Mouse (Mus musculus) myocyte (in vitro differentiated cells): ENCODE measurements around the gene Tal1. TPM values are rescaled to one million over a fixed set of nuclear protein-coding genes. Genes with fewer than 3 reads are reported as not detected.

Experiments used
- H3K27me3 ChIP-seq: one replicate; pipeline ENCODE4 v1.6.1; 2011; ENCODE audit not compliant: control insufficient read depth, insufficient read depth, insufficient read length
- H3K36me3 ChIP-seq: one replicate; pipeline ENCODE4 v1.6.1; 2011; ENCODE audit not compliant: control insufficient read depth, insufficient read depth
- H3K4me2 ChIP-seq: one replicate; pipeline ENCODE4 v1.6.1; 2011; ENCODE audit warnings: low read depth, control low read depth
- H3K4me3 ChIP-seq: one replicate; pipeline ENCODE4 v1.5.1; 2011; ENCODE audit warnings: mild to moderate bottlenecking, control low read depth, moderate library complexity
- H3K79me2 ChIP-seq: one replicate; pipeline ENCODE4 v1.6.1; 2011; ENCODE audit not compliant: control insufficient read depth, insufficient read depth
- H3ac ChIP-seq: one replicate; pipeline ENCODE4 v1.6.1; 2011; ENCODE audit not compliant: control insufficient read depth, insufficient read length
- CEBPB ChIP-seq: IDR thresholded peaks from 2 replicates; pipeline ENCODE4 v1.6.1; 2011; ENCODE audit warnings: mild to moderate bottlenecking, moderate library complexity; ENCODE audit not compliant: poor library complexity, insufficient read depth, severe bottlenecking
- E2F4 ChIP-seq: IDR thresholded peaks from one replicate; pipeline ENCODE4 v1.6.1; 2011; ENCODE audit warnings: mild to moderate bottlenecking, control low read depth, moderate library complexity; ENCODE audit not compliant: insufficient read depth
- MAX ChIP-seq: IDR thresholded peaks from one replicate; pipeline ENCODE4 v1.6.1; 2011; ENCODE audit warnings: low read depth, mild to moderate bottlenecking, control low read depth
- MYOD1 ChIP-seq, 3 experiments: IDR thresholded peaks; one replicate each; pipeline ENCODE4 v1.6.1; 2011; ENCODE audit warnings: control low read depth in 2 of 3, low read depth in 2 of 3, mild to moderate bottlenecking in 2 of 3, moderate library complexity in 1 of 3; ENCODE audit not compliant: insufficient read length in 2 of 3, control insufficient read depth in 1 of 3
- MYOG ChIP-seq, 3 experiments: IDR thresholded peaks; one replicate each; pipeline ENCODE4 v1.6.1; 2011; ENCODE audit warnings: control low read depth in 2 of 3, low read depth in 2 of 3, mild to moderate bottlenecking in 2 of 3; ENCODE audit not compliant: insufficient read length in 2 of 3, control insufficient read depth in 1 of 3, insufficient read depth in 1 of 3
- POLR2A ChIP-seq: IDR thresholded peaks from one replicate; pipeline ENCODE4 v1.6.1; 2011; ENCODE audit warnings: low read depth, mild to moderate bottlenecking, control low read depth, moderate library complexity; ENCODE audit not compliant: insufficient read length
- POLR2AphosphoS2 ChIP-seq: IDR thresholded peaks from one replicate; pipeline ENCODE4 v1.6.1; 2011; ENCODE audit warnings: low read depth, control low read depth; ENCODE audit not compliant: insufficient read length
- REST ChIP-seq: IDR thresholded peaks from one replicate; pipeline ENCODE4 v1.6.1; 2011; ENCODE audit warnings: mild to moderate bottlenecking, control low read depth, moderate library complexity; ENCODE audit not compliant: insufficient read depth, insufficient read length
- SRF ChIP-seq: IDR thresholded peaks from one replicate; pipeline ENCODE4 v1.6.1; 2011; ENCODE audit warnings: low read depth; ENCODE audit not compliant: control insufficient read depth, insufficient read length
- TCF12 ChIP-seq: IDR thresholded peaks from one replicate; pipeline ENCODE4 v1.6.1; 2011; ENCODE audit warnings: mild to moderate bottlenecking, control low read depth; ENCODE audit not compliant: poor library complexity, insufficient read depth, severe bottlenecking
- TCF3 ChIP-seq: IDR thresholded peaks from one replicate; pipeline ENCODE4 v1.6.1; 2011; ENCODE audit warnings: low read depth, control low read depth; ENCODE audit not compliant: insufficient read length
- USF1 ChIP-seq: IDR thresholded peaks from one replicate; pipeline ENCODE4 v1.6.1; 2011; ENCODE audit warnings: low read depth, mild to moderate bottlenecking, control low read depth, moderate library complexity
- polyA plus RNA-seq: library from polyadenylated mRNA; unstranded; fragments of >200 nt; fragmentation: generic; extraction: Trizol; gene quantifications from one replicate; pipeline ENCODE4 v1.2.1, GENCODE M21; 2012; ENCODE audit warnings: missing spikeins

Tal1 gene
- polyA plus RNA-seq, 1 experiment: not detected

DNA sequence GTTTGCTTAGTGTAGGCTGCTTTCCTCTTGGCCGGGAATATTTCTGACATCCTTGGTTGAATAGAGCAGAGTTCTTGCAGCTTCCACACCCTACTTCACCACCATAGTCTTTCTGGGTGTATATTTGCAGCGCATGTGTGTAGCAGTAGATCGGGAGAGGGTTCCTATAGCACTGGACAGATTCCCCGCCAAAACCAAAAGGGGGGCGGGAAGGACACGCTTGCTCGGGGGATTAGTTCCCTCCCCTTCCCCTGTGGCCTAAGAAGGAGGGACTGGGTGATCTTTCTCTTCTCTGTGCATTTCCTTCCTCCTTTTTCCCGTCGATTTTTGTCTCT lies 6.3 kb downstream of the Tal1 start:
- no peaks in the 10 kb centered on the region for H3K79me2 ChIP-seq
- peak overlapping the region; percentile 50 for H3K4me2 ChIP-seq
- H3ac ChIP-seq: peak overlapping the region; percentile 28
- TF ChIP-seq MAX: no peak
- TF ChIP-seq REST: no peak
- TF ChIP-seq POLR2AphosphoS2: no peak
- TF ChIP-seq POLR2A: no peak
- TF ChIP-seq SRF: no peak
- TF ChIP-seq MYOD1 (IDR thresholded peaks at IDR 0.05; ENCODE audit: control insufficient read depth in 1 of 3, insufficient read length in 2 of 3, low read depth in 2 of 3): no peak
- TF ChIP-seq USF1: no peak
- TF ChIP-seq MYOG (IDR thresholded peaks at IDR 0.05; ENCODE audit: control insufficient read depth in 1 of 3, insufficient read depth in 1 of 3, insufficient read length in 2 of 3, low read depth in 2 of 3): no peak
- TF ChIP-seq E2F4: no peak
- TF ChIP-seq CEBPB: no peak
- no peak for TF ChIP-seq TCF3
- no peak for TF ChIP-seq TCF12
- peaks cover 63% of the 10 kb centered on the region for H3K27me3 ChIP-seq
- no peak overlapping the region for H3K4me3 ChIP-seq
- no peaks in the 10 kb centered on the region for H3K36me3 ChIP-seq

DNA sequence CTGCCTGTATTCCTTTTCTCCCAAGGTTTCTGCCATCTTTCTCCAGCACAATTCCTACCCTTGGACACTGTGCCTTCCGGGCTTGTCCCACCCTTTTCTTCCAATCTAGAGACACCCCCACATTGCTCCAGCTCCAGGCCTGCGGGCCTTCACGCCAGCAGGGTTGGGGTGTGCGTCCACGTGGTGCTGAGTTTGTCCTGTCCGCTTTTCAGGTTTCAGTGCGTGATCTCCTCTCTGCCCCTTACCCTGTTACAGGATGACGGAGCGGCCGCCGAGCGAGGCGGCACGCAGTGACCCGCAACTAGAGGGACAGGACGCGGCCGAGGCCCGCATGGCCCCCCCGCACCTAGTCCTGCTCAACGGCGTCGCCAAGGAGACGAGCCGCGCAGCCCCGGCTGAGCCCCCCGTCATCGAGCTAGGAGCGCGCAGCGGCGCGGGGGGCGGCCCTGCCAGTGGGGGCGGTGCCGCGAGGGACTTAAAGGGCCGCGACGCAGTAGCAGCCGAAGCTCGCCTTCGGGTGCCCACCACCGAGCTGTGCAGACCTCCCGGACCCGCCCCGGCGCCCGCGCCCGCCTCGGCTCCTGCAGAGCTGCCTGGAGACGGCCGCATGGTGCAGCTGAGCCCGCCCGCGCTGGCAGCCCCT lies 6.8 kb downstream of the Tal1 start:
- H3K4me2 ChIP-seq: peak overlapping the region; percentile 50
- H3ac ChIP-seq: peak overlapping the region; percentile 28
- H3K27me3 ChIP-seq: peaks cover 59% of the 10 kb centered on the region
- no peak overlapping the region for H3K4me3 ChIP-seq
- no peaks in the 10 kb centered on the region for H3K79me2 ChIP-seq
- TF ChIP-seq MYOD1 (IDR thresholded peaks at IDR 0.05; ENCODE audit: control insufficient read depth in 1 of 3, insufficient read length in 2 of 3, low read depth in 2 of 3) (no peak), MAX (no peak), SRF (no peak), CEBPB (no peak), MYOG (IDR thresholded peaks at IDR 0.05; ENCODE audit: control insufficient read depth in 1 of 3, insufficient read depth in 1 of 3, insufficient read length in 2 of 3, low read depth in 2 of 3) (no peak), TCF12 (no peak), POLR2AphosphoS2 (no peak)
- no peaks in the 10 kb centered on the region for H3K36me3 ChIP-seq

DNA sequence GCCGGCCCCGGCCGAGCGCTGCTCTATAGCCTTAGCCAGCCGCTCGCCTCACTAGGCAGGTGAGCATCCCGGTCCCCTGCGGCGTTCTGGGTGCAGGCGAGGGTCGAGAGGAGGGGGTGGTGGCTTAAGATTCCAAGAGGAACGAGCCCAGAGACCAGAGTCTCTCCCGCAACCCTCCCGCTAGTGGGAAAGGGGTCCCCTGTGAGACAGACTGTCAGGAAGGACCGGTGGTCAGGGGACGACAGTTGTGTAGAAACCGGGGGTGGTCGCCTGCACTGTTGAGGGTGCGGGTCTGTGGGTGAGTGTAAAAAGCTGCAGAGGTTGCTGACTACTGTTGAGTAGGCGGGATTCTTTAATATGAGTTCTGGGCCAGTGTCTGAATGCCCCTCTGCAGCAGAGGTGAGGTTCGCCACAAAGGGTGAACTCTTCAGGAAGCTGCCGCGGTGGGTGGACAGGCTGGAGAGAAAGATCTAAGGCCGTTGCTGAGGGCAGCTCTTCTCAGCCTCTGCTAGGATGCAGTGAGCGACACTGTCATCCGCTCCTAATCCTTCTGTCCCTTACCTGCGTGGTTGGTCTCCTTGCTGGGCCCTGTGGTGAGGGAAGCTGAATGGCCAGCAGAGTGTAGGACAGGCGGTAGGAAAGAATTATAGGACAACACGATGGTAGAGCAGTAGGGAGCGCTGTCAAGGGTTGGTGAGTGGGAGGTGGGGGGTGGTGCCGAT lies 7.5 kb downstream of the Tal1 start:
- no peak overlapping the region for H3K4me3 ChIP-seq
- TF ChIP-seq POLR2AphosphoS2 (no peak), CEBPB (no peak), SRF (no peak), TCF12 (no peak), USF1 (no peak), MYOD1 (IDR thresholded peaks at IDR 0.05; ENCODE audit: control insufficient read depth in 1 of 3, insufficient read length in 2 of 3, low read depth in 2 of 3) (no peak), TCF3 (no peak), MAX (no peak), POLR2A (no peak), E2F4 (no peak), REST (no peak), MYOG (IDR thresholded peaks at IDR 0.05; ENCODE audit: control insufficient read depth in 1 of 3, insufficient read depth in 1 of 3, insufficient read length in 2 of 3, low read depth in 2 of 3) (no peak)
- peaks cover 58% of the 10 kb centered on the region for H3K27me3 ChIP-seq
- H3K79me2 ChIP-seq: no peaks in the 10 kb centered on the region
- H3ac ChIP-seq: peak overlapping the region; percentile 28
- peak overlapping the region; percentile 50 for H3K4me2 ChIP-seq
- no peaks in the 10 kb centered on the region for H3K36me3 ChIP-seq

DNA sequence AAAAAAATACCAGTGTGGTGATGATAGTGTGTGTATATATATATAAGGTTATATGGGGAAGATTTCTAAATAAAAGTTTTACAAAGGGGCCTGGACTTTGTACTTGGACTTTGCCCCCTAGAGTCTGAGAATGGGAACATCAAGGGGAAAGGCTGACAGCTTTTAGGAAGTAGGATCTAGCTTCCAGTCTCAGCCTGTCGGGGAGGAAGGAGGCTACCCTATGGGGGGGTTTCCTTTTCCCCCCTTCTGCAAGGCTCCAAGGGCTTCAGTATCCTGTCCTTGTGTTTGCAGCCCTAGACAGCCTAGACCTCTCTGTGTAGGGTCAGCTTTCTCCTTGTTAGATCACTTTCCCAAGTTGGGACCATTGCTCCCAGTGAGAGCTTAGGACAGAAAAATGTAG lies 15.4 kb downstream of the Tal1 start:
- no peak overlapping the region for H3ac ChIP-seq
- no peaks in the 10 kb centered on the region for H3K36me3 ChIP-seq
- peaks cover 7% of the 10 kb centered on the region for H3K27me3 ChIP-seq
- no peak overlapping the region for H3K4me3 ChIP-seq
- H3K4me2 ChIP-seq: no peak overlapping the region
- TF ChIP-seq MYOD1 (IDR thresholded peaks at IDR 0.05; ENCODE audit: control insufficient read depth in 1 of 3, insufficient read length in 2 of 3, low read depth in 2 of 3) (no peak), MYOG (IDR thresholded peaks at IDR 0.05; ENCODE audit: control insufficient read depth in 1 of 3, insufficient read depth in 1 of 3, insufficient read length in 2 of 3, low read depth in 2 of 3) (no peak), POLR2AphosphoS2 (no peak), TCF3 (no peak), MAX (no peak), REST (no peak), TCF12 (no peak), E2F4 (no peak), POLR2A (no peak), USF1 (no peak), CEBPB (no peak), SRF (no peak)
- no peaks in the 10 kb centered on the region for H3K79me2 ChIP-seq
